Mouse (Mus musculus) left cerebral cortex, postnatal 25 days (tissue): ENCODE data around the gene Wdr90. TPM values are rescaled to one million over a fixed set of nuclear protein-coding genes. Genes with fewer than 3 reads are reported as not detected.

Source experiments
- microRNA-seq, 2 experiments: library from miRNA; unstranded; fragments of <30 nt; microRNA quantifications; one replicate each; pipeline ENCODE4 v1.2.0; 2022
- total RNA-seq, 2 experiments: library from RNA; stranded (reverse); gene quantifications; 2 replicates each; pipeline ENCODE4 v1.2.3; 2021

Wdr90 gene
- total RNA-seq, 2 experiments from 2014 or later = 29.8 to 31.4 TPM

Small RNA genes within 50 kb of the gene (microRNA-seq; reads per million reads assigned to microRNA genes)
- 3.4 to 5.0 reads per million in 2 experiments for gene Mir3082

Other genes starting within 250 kb of the Wdr90 start
- 100 to 1,000 TPM; 176 to 196 TPM for gene Gng13, start 144.3 kb downstream of the Wdr90 start, total RNA-seq
- gene Chtf18, start 134.1 kb downstream of the Wdr90 start, total RNA-seq = 1 to 10 TPM; 2.4 to 3.0 TPM
- gene Rpusd1, start 133.8 kb downstream of the Wdr90 start, total RNA-seq = 10 to 100 TPM; 46.9 to 48.7 TPM
- under 1 TPM in 1 of 2 experiments, not detected in 1; 0.25 TPM for gene Mslnl, start 125.5 kb downstream of the Wdr90 start, total RNA-seq
- gene Msln, start 107.1 kb downstream of the Wdr90 start, total RNA-seq = 1 to 10 TPM; 2.2 to 3.8 TPM
- 10 to 100 TPM; 33.4 to 34.4 TPM for gene Narfl, start 87.7 kb downstream of the Wdr90 start, total RNA-seq
- gene Haghl, start 75.8 kb downstream of the Wdr90 start, total RNA-seq = 100 to 1,000 TPM; 109 to 122 TPM
- gene Ccdc78, start 74.9 kb downstream of the Wdr90 start, total RNA-seq = under 1 TPM in 1 of 2 experiments, not detected in 1; 0.21 TPM
- gene Fam173a, start 68.6 kb downstream of the Wdr90 start, total RNA-seq = 10 to 100 TPM; 79.7 to 82.2 TPM
- 1 to 10 TPM in 1 of 2 experiments, not detected in 1; 1.0 TPM for gene AC134908.4, start 65.8 kb downstream of the Wdr90 start, total RNA-seq
- 10 to 100 TPM; 72.5 to 86.7 TPM for gene Metrn, start 64.4 kb downstream of the Wdr90 start, total RNA-seq
- gene Fbxl16, start 52.4 kb downstream of the Wdr90 start, total RNA-seq = 100 to 1,000 TPM; 648 to 673 TPM
- gene Wdr24, start 37.9 kb downstream of the Wdr90 start, total RNA-seq = 10 to 100 TPM; 25.1 to 25.4 TPM
- gene Jmjd8, start 32.6 kb downstream of the Wdr90 start, total RNA-seq = 10 to 100 TPM; 55.9 to 57.6 TPM
- gene Stub1, start 28.1 kb downstream of the Wdr90 start, total RNA-seq = 100 to 1,000 TPM; 171 to 173 TPM
- 10 to 100 TPM; 59.0 to 59.7 TPM for gene Rhbdl1, start 24.2 kb downstream of the Wdr90 start, total RNA-seq
- gene Gm20683, start 19.7 kb downstream of the Wdr90 start, total RNA-seq = 10 to 100 TPM; 23.0 to 25.2 TPM
- gene Rhot2, start 16.6 kb downstream of the Wdr90 start, total RNA-seq = 10 to 100 TPM; 76.9 to 84.4 TPM
- 10 to 100 TPM; 21.1 to 22.2 TPM for gene Mcrip2, start 7.3 kb upstream of the Wdr90 start, total RNA-seq
- 10 to 100 TPM; 34.8 to 38.1 TPM for gene Mettl26, start 13.6 kb upstream of the Wdr90 start, total RNA-seq
- 1 to 10 TPM; 1.3 to 2.5 TPM for gene Wfikkn1, start 19.4 kb upstream of the Wdr90 start, total RNA-seq
- gene Rab40c, start 58.2 kb upstream of the Wdr90 start, total RNA-seq = 10 to 100 TPM; 46.7 to 50.9 TPM
- 100 to 1,000 TPM; 116 to 118 TPM for gene Pigq, start 83.4 kb upstream of the Wdr90 start, total RNA-seq
- gene Nhlrc4, start 83.5 kb upstream of the Wdr90 start, total RNA-seq = not detected
- gene A930017K11Rik, start 91.1 kb upstream of the Wdr90 start, total RNA-seq = under 1 TPM in 1 of 2 experiments, not detected in 1; 0.23 TPM
- gene Capn15, start 124.3 kb upstream of the Wdr90 start, total RNA-seq = 10 to 100 TPM; 47.0 to 51.6 TPM
- gene Rab11fip3, start 208.1 kb upstream of the Wdr90 start, total RNA-seq = 100 to 1,000 TPM in 1 of 2 experiments, 10 to 100 TPM in 1; 95.8 to 103 TPM
- gene Decr2, start 228.8 kb upstream of the Wdr90 start, total RNA-seq = 10 to 100 TPM; 26.4 to 27.9 TPM
- gene Nme4, start 234.1 kb upstream of the Wdr90 start, total RNA-seq = 1 to 10 TPM; 3.3 to 3.7 TPM